Mouse (Mus musculus) liver, embryonic 16.5 days (tissue): ENCODE data around the gene Gm44805. TPM values are rescaled to one million over a fixed set of nuclear protein-coding genes. Genes with fewer than 3 reads are reported as not detected.
A peak's percentile ranks its signal among the peaks of the same experiment; 100 is the strongest.

ENCODE experiments used
- ATAC-seq: fragments of 200-750 bp; cut with Nextera tagmentation; 2 replicates; pipeline ENCODE4 v1.8.0; 2017; ENCODE audit warnings: low read depth, mild to moderate bottlenecking, moderate number of reproducible peaks, moderate library complexity
- H3K27ac ChIP-seq: fragments of 300-500 bp; sonication (generic); 2 replicates; pipeline ENCODE4 v1.5.1; 2014; ENCODE audit warnings: mild to moderate bottlenecking, low read length
- H3K27me3 ChIP-seq: fragments of 300-500 bp; sonication (generic); 2 replicates; pipeline ENCODE4 v1.6.1; 2014; ENCODE audit warnings: low read depth, low read length, mixed read lengths; ENCODE audit not compliant: control insufficient read depth, insufficient read depth
- H3K36me3 ChIP-seq: fragments of 300-500 bp; sonication (generic); 2 replicates; pipeline ENCODE4 v1.6.1; 2014; ENCODE audit warnings: mild to moderate bottlenecking; ENCODE audit not compliant: control insufficient read depth, insufficient read depth
- H3K4me1 ChIP-seq: fragments of 300-500 bp; sonication (generic); 2 replicates; pipeline ENCODE4 v1.6.1; 2014; ENCODE audit warnings: low read depth, low read length, mixed read lengths; ENCODE audit not compliant: control insufficient read depth
- H3K4me2 ChIP-seq: fragments of 300-500 bp; sonication (generic); 2 replicates; pipeline ENCODE4 v1.6.1; 2014; ENCODE audit warnings: low read depth, low read length, mixed read lengths
- H3K4me3 ChIP-seq: fragments of 300-500 bp; sonication (generic); 2 replicates; pipeline ENCODE4 v1.5.1; 2014; ENCODE audit warnings: low read depth, mild to moderate bottlenecking, low read length
- H3K9ac ChIP-seq: fragments of 300-500 bp; sonication (generic); 2 replicates; pipeline ENCODE4 v1.6.1; 2014; ENCODE audit warnings: low read depth, low read length
- H3K9me3 ChIP-seq: fragments of 300-500 bp; sonication (generic); replicated peaks from 2 replicates; pipeline ENCODE4 v1.6.1; 2016; ENCODE audit warnings: low read length; ENCODE audit not compliant: control insufficient read depth
- whole genome bisulfite sequencing: fragments of 180-500 bp; shearing (Covaris S2); extraction: QIAGEN DNeasy Blood & Tissue Kit; methylation state at CpG from one replicate; pipeline ENCODE4 v1.1.7; 2014; ENCODE audit not compliant: insufficient replicate concordance; 5-methylcytosine and 5-hydroxymethylcytosine counted together
- polyA plus RNA-seq: library from polyadenylated mRNA; unstranded; fragments of >200 nt; fragmentation: Nextera tagmentation; extraction: Ambion mirVana; gene quantifications from 2 replicates; pipeline ENCODE4 v1.2.1, GENCODE M21; 2015

Gene Gm44805
- polyA plus RNA-seq, 1 experiment from 2014 or later: 35.3 TPM

DNA sequence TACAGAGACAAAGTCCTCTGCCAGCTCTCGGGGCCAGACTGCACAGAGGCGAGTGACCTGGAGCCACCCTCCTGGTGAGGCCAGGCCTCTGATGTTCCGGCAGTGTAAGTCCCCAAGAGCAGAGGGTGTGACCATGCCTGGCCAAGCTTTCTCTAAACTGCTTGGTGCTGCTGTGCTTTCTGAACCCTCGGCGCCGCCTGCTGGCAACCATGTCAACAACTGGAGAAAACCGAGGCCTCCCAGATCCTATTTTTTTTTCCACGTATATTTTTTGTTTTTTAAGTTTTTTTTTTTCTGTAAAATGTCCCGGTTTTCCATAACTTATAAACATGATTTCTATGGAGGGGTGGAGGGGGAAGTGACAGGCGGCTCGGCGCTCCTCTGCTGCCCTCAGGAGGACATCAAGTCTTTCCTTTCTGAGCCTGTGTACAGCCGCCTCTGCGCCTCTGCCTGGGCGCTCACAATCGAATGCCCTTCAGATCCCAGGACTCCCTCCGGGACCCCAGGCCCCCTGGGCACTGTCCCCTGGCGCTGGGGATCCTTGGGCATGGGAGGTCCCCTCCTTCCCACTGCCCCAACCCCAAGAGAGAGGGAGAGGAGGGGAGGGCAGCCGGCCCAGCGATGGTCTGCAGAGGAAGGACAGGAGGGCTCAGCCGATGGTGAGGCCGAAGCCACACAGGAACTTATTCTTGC, 20.0 kb upstream of the Gm44805 start:
- Histone ChIP-seq H3K9ac (0 out of 2 replicates have a peak overlapping the region, but pooled peaks have one; percentile 39), H3K4me3 (no peak overlapping the region), H3K4me2 (no peak overlapping the region), H3K27ac (peak overlapping the region; percentile 79), H3K9me3 (no peaks in the 10 kb centered on the region), H3K36me3 (peaks cover 5% of the 10 kb centered on the region; the same call in 1 of the 2 replicates), H3K27me3 (no peaks in the 10 kb centered on the region), H3K4me1 (peaks cover 35% of the 10 kb centered on the region)
- peak; percentile 82 for ATAC-seq
- WGBS: 16% methylated on average over 22 of the region's 22 CpGs

DNA sequence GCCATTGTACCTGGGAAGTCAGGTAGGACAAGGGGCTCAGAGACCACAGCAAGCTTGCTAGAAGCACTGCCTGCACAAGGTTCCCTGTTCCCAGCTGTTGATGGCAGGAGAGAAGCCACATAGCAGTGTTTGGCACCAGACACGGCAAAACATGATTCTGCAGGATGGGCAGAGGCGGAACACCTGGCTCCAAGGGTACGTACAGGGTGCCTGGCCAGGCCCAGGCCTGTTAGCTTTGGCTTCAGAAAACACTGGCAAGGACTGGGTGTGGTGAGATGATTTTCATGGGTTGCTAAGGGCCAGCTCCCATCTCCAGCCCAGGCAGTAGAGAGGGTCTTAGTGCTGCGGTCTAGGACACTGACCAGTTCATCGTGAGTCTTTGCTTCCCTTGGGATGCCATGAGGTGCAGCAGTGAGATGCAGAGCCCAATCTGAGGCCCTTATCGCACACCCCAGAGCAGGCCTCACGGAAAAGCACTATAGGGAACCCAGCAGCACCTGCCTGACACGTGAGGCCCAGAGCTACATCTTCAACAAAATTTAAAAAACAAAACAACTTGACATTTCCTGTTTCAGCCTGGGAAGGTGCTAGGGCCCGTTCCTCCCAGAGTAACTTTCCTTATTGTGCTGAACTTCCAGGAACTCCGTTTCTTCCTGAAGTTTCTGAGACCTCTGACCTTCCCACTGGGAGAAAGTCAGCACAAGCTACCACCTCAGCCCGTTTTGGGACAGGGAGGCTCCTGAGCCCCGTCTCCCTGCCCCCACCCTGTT, 19.3 kb upstream of the Gm44805 start:
- no peak; the same call in 1 of the 2 replicates for ATAC-seq
- WGBS: 41% methylated on average over 12 of the region's 12 CpGs
- H3K9me3 ChIP-seq: no peaks in the 10 kb centered on the region

DNA sequence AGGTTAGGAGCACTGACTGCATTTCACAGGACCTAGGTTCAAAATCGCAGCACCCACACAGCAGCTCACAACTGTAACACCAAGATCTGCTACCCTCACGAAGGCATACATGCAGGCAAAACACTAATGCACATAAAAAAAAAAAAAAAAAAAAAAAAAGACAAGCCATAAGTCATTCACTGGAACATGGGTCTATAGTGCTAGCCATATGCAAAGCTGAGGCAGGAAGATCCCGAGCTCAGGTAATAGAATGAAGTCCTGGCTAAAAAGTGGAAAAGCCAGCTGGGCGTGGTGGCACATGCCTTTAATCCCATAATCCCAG, 18.6 kb upstream of the Gm44805 start:
- Histone ChIP-seq H3K4me3 (no peak overlapping the region), H3K4me1 (peaks cover 49% of the 10 kb centered on the region), H3K9me3 (no peaks in the 10 kb centered on the region), H3K27ac (peak overlapping the region; percentile 79), H3K4me2 (no peak overlapping the region), H3K27me3 (no peaks in the 10 kb centered on the region), H3K36me3 (peaks cover 8% of the 10 kb centered on the region; the same call in 1 of the 2 replicates), H3K9ac (no peak overlapping the region)
- ATAC-seq: no peak
- 39% methylated on average over 4 of the region's 4 CpGs for WGBS

More for the DNA sequence above, 19.3 kb upstream of the Gm44805 start:
- H3K27ac ChIP-seq: peak overlapping the region; percentile 79
- H3K9ac ChIP-seq: 0 out of 2 replicates have a peak overlapping the region, but pooled peaks have one; percentile 5
- H3K4me1 ChIP-seq: peaks cover 43% of the 10 kb centered on the region
- no peak overlapping the region for H3K4me3 ChIP-seq
- no peaks in the 10 kb centered on the region for H3K27me3 ChIP-seq
- H3K4me2 ChIP-seq: no peak overlapping the region
- H3K36me3 ChIP-seq: peaks cover 8% of the 10 kb centered on the region; the same call in 1 of the 2 replicates

DNA sequence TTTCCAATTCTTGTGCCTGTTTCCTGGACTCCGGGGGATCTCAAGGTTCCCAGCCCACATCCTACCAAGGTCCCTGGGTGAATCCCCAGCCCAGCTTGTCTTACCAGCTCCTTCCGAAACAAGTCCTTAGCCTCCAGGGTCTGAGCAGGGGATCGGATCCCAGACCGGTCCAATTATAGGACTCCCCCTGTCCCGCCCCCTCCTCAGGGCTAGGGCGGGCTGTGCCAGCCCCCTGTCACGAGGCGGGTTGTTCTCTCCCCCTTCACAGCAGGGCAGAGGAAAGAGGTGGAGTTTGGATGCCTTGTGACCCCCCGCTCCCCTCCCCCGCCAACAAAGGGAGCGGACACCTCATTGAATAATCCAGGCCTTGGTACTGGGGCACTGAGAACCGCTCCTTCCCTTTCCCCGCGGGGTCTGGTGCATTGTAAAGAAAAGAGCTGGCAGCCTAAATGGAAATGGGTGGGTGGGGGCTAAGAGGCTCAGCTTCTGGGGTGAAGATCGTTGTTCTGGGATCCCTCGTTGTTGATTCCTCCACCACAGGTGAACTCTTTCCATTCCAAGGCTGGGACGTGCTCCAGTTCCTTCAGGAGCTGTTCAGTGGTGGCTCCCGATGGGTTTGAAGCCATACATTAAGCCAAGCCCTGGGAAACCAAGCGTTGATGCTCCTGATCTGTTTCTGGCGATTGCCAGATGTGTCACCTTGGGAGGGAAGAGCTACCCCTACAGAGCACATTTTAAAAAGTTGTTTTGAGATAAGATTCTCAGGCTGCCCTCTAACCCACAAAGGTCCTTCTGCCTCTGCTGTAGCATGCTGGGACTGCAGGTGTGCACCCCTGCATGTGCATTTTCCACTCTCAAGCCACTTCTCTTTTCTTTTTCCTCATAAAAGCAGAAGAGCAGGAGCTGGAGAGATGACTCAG, 17.9 kb upstream of the Gm44805 start, which contains the start of gene Apoe:
Gene Apoe (minus strand): TSS at position 282 of the 920 bp plus-strand sequence.
- H3K27ac ChIP-seq: peak within 1 kb of the TSS; percentile 79
- no peaks in the 10 kb centered on the region for H3K9me3 ChIP-seq
- ATAC-seq: peak; percentile 76
- 1% methylated on average over 20 of the region's 20 CpGs for WGBS
- H3K36me3 ChIP-seq: peaks cover 8% of the 10 kb centered on the region; the same call in 1 of the 2 replicates
- peak within 1 kb of the TSS; percentile 44 for H3K4me2 ChIP-seq
- peaks cover 56% of the 10 kb centered on the region for H3K4me1 ChIP-seq
- peak within 1 kb of the TSS; percentile 59 for H3K4me3 ChIP-seq
- no peaks in the 10 kb centered on the region for H3K27me3 ChIP-seq
- peak within 1 kb of the TSS; percentile 53 for H3K9ac ChIP-seq

DNA sequence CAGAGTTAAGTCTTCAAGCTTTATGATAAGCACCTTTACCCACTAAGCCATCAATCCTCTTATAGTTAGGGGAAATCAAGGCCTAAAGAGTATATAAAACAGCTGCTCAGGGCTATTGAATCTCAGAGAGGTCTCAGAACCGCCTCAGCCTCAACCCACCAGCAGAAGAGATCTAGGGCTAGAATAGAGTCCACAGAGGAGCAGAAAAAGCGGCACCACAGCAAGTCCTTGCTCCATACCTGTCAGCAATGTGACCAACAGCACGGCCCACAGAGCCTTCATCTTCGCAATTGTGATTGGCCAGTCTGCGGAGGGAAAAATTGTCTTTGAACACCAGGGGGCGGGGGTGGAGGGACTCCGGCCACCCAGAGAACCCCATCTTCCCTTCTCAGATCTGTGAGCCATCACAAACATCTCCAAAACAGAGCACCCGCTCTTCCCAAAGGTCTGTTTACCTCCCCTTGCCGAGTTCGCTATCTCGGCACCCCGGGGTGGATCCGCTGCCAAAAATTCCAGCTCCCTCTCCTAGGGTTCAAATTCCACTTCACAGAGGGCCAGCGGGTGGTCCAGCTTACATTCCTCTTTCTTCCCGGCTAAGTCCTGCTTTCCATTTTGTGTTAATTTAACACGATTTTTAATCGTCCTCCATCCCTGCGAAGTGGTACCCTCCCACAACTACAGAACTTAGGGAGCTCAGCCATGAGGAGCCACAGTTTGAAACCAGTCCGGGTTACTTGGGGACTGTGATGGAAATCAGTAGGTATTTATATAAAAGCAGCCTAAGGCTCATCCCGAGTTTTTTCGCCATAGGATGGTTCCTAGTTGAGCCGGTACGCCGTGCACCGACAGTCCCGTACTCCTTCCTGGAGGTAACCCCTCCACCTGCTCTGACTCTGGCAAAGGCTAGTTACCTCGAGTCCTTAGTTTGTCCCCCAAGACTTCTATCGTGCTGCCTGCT, 17.0 kb upstream of the Gm44805 start:
- Histone ChIP-seq H3K27me3 (no peaks in the 10 kb centered on the region), H3K27ac (peak overlapping the region; percentile 71), H3K36me3 (peaks cover 8% of the 10 kb centered on the region; the same call in 1 of the 2 replicates), H3K4me2 (peak overlapping the region; percentile 44), H3K9ac (peak overlapping the region; percentile 53), H3K4me1 (peaks cover 57% of the 10 kb centered on the region), H3K9me3 (no peaks in the 10 kb centered on the region), H3K4me3 (peak overlapping the region; percentile 59)
- ATAC-seq: no peak
- WGBS: 2% methylated on average over 28 of the region's 28 CpGs

DNA sequence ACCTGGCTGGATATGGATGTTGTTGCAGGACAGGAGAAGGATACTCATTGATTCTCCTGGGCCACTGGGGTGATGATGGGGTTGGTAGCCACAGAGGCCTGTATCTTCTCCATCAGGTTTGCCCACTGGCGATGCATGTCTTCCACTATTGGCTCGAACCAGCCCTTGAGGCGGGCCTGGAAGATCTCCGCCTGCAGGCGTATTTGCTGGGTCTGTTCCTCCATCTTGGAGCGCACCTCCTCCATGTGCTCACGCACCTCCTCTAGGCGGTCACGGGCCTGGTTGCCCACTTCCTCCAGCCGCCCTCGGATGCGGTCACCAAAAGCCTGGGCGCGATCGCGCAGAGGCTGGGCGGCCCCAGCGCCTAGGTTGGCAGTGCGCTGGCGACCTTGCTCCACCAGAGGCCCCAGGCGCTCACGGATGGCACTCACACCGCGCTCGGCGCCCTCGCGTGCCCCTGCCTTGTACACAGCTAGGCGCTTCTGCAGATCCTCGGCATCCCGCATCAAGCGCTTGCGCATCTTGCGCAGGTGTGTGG, 15.2 kb upstream of the Gm44805 start:
- 85% methylated on average over 34 of the region's 34 CpGs for WGBS
- no peak overlapping the region for H3K27ac ChIP-seq
- peaks cover 8% of the 10 kb centered on the region; the same call in 1 of the 2 replicates for H3K36me3 ChIP-seq
- H3K9ac ChIP-seq: no peak overlapping the region
- peaks cover 53% of the 10 kb centered on the region for H3K4me1 ChIP-seq
- H3K9me3 ChIP-seq: no peaks in the 10 kb centered on the region
- ATAC-seq: no peak
- peak overlapping the region; percentile 44 for H3K4me2 ChIP-seq
- peak overlapping the region; percentile 59 for H3K4me3 ChIP-seq
- H3K27me3 ChIP-seq: no peaks in the 10 kb centered on the region

DNA sequence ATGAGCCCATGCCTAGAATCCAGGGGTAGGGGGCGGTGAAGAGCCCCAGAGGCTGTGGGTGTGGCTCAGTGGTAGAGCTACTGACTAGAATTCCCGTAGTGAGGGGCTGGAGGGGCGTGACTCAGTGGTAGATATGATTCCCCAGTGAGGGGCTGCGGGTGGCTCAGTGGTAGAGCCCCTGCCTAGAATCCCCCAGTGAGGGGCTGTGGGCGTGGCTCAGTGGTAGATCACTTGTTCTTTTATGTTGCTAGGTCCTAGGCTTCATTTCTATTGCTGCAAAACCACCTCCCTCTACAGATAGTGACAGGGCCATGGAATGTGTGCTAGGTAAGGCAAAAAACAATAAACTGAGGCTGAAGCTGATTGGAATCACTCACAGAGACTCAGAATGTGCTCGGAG, 14.7 kb upstream of the Gm44805 start:
- H3K4me2 ChIP-seq: peak overlapping the region; percentile 44; the same call in 1 of the 2 replicates
- H3K4me3 ChIP-seq: no peak overlapping the region; the same call in 1 of the 2 replicates

More for the DNA sequence above, 14.7 kb upstream of the Gm44805 start:
- H3K36me3 ChIP-seq: peaks cover 8% of the 10 kb centered on the region; the same call in 1 of the 2 replicates
- ATAC-seq: no peak
- 41% methylated on average over 6 of the region's 6 CpGs for WGBS
- peak overlapping the region; percentile 75; the same call in 1 of the 2 replicates for H3K27ac ChIP-seq
- no peaks in the 10 kb centered on the region for H3K9me3 ChIP-seq
- H3K27me3 ChIP-seq: no peaks in the 10 kb centered on the region
- no peak overlapping the region for H3K9ac ChIP-seq
- peaks cover 50% of the 10 kb centered on the region for H3K4me1 ChIP-seq
